Mouse (Mus musculus) liver, embryonic 11.5 days (tissue): ENCODE data around the gene Tube1. TPM values are rescaled to one million over a fixed set of nuclear protein-coding genes. Genes with fewer than 3 reads are reported as not detected.

ENCODE experiments used
- ATAC-seq: fragments of 200-750 bp; cut with Nextera tagmentation; replicated peaks from 2 replicates; pipeline ENCODE4 v1.8.0; 2017; ENCODE audit warnings: moderate number of reproducible peaks, mild to moderate bottlenecking, moderate TSS enrichment, moderate library complexity; ENCODE audit not compliant: low FRiP score
- DNase-seq: peaks from one replicate; pipeline ENCODE4 v3.0.0-alpha.2; 2017; ENCODE audit warnings: low spot score
- H3K27ac ChIP-seq: fragments of 300-500 bp; sonication (generic); 2 replicates; pipeline ENCODE4 v1.5.1; 2014; ENCODE audit warnings: mild to moderate bottlenecking, low read depth, low read length, control low read depth
- H3K27me3 ChIP-seq: fragments of 300-500 bp; sonication (generic); replicated peaks from 2 replicates; pipeline ENCODE4 v1.6.1; 2014; ENCODE audit warnings: low read length, mixed read lengths; ENCODE audit not compliant: control insufficient read depth, insufficient read depth
- H3K36me3 ChIP-seq: fragments of 300-500 bp; sonication (generic); 2 replicates; pipeline ENCODE4 v1.6.1; 2014; ENCODE audit warnings: mild to moderate bottlenecking, low read length, moderate library complexity, mixed read lengths; ENCODE audit not compliant: control insufficient read depth, insufficient read depth
- H3K4me1 ChIP-seq: fragments of 300-500 bp; sonication (generic); replicated peaks from 2 replicates; pipeline ENCODE4 v1.6.1; 2014; ENCODE audit warnings: low read length, mixed read lengths; ENCODE audit not compliant: control insufficient read depth, insufficient read depth
- H3K4me2 ChIP-seq: fragments of 300-500 bp; sonication (generic); 2 replicates; pipeline ENCODE4 v1.6.1; 2014; ENCODE audit warnings: mild to moderate bottlenecking, control low read depth, moderate library complexity
- H3K4me3 ChIP-seq: fragments of 300-500 bp; sonication (generic); 2 replicates; pipeline ENCODE4 v1.5.1; 2014; ENCODE audit warnings: low read depth, low read length, control low read depth
- H3K9ac ChIP-seq: fragments of 300-500 bp; sonication (generic); 2 replicates; pipeline ENCODE4 v1.6.1; 2014; ENCODE audit warnings: low read depth, low read length, control low read depth
- H3K9me3 ChIP-seq: fragments of 300-500 bp; sonication (generic); 2 replicates; pipeline ENCODE4 v1.6.1; 2016; ENCODE audit warnings: low read length, inconsistent platforms, mixed read lengths; ENCODE audit not compliant: control insufficient read depth
- WGBS: fragments of 180-500 bp; shearing (Covaris S2); extraction: QIAGEN DNeasy Blood & Tissue Kit; methylation state at CpG from one replicate; pipeline ENCODE4 v1.1.7; 2014; 5-methylcytosine and 5-hydroxymethylcytosine counted together
- polyA plus RNA-seq: library from polyadenylated mRNA; unstranded; fragments of >200 nt; fragmentation: Nextera tagmentation; extraction: Ambion mirVana; gene quantifications from 2 replicates; pipeline ENCODE4 v1.2.1, GENCODE M21; 2014

The Tube1 gene
- polyA plus RNA-seq, 1 experiment from 2014 or later: 16.4 TPM

- Histone ChIP-seq H3K4me1 (no peaks in the 10 kb centered on the region), H3K4me2 (no peak overlapping the region), H3K9me3 (no peaks in the 10 kb centered on the region), H3K9ac (no peak overlapping the region), H3K4me3 (no peak overlapping the region), H3K27ac (no peak overlapping the region), H3K27me3 (no peaks in the 10 kb centered on the region; the same call in 1 of the 2 replicates), H3K36me3 (no peaks in the 10 kb centered on the region)
- WGBS: 75% methylated on average over 1 of the region's 1 CpGs
- no peak for DNase-seq
- ATAC-seq: no peak
Measured at GRCm38 (mm10) chr10:39161406-39161805, 27.6 kb downstream of the Tube1 start.

GRCm38 (mm10) chr10:39162666-39163484 lies 29.1 kb downstream of the Tube1 start:
- Histone ChIP-seq H3K36me3 (no peaks in the 10 kb centered on the region), H3K9me3 (no peaks in the 10 kb centered on the region), H3K27ac (no peak overlapping the region), H3K4me2 (peak overlapping the region; percentile 24), H3K9ac (no peak overlapping the region), H3K4me1 (no peaks in the 10 kb centered on the region), H3K4me3 (no peak overlapping the region), H3K27me3 (no peaks in the 10 kb centered on the region; the same call in 1 of the 2 replicates)
- DNase-seq (no peak), ATAC-seq (no peak)
- WGBS: 51% methylated on average over 18 of the region's 18 CpGs

GRCm38 (mm10) chr10:39163694-39164093 lies 29.9 kb downstream of the Tube1 start, which contains the start of gene Ccn6:
Gene Ccn6 (minus strand): TSS chr10:39163794.
- H3K9me3 ChIP-seq: no peaks in the 10 kb centered on the region
- no peaks in the 10 kb centered on the region for H3K4me1 ChIP-seq
- H3K27ac ChIP-seq: no peak within 1 kb of the TSS
- H3K9ac ChIP-seq: no peak within 1 kb of the TSS
- peak within 1 kb of the TSS; percentile 24 for H3K4me2 ChIP-seq
- ATAC-seq (no peak), DNase-seq (no peak)
- no peak within 1 kb of the TSS for H3K4me3 ChIP-seq
- 85% methylated on average over 10 of the region's 10 CpGs for WGBS
- no peaks in the 10 kb centered on the region; the same call in 1 of the 2 replicates for H3K27me3 ChIP-seq
- no peaks in the 10 kb centered on the region for H3K36me3 ChIP-seq

DNA sequence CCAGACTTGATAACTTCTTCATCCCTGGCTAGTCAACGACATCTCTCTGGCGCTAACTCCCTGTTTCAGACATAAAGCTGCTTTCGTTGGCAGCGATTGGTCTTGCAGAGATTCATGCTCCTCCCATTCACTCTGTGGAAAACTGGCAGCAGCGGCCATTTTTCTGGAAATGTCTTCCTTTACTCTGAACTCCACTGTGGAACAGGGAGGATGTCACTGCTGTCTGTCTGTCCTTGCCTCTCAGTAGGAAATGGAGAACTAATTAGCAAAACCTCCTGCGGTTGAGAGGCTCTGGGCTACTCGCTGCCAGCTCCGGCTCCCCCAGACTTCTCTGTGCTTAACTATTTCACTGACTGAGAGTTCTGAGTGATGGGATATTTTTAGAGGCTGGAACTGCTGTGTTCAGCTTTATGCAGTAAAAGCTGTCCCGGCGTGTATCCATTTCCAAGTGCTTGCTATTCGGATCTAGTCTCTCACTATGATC lies 31.9 kb downstream of the Tube1 start:
- H3K4me3 ChIP-seq: no peak overlapping the region
- H3K4me2 ChIP-seq: 0 out of 2 replicates have a peak overlapping the region, but pooled peaks have one; percentile 4
- WGBS: 32% methylated on average over 11 of the region's 11 CpGs
- H3K27ac ChIP-seq: no peak overlapping the region
- no peaks in the 10 kb centered on the region for H3K4me1 ChIP-seq
- no peak overlapping the region for H3K9ac ChIP-seq
- no peaks in the 10 kb centered on the region for H3K36me3 ChIP-seq
- DNase-seq (no peak), ATAC-seq (no peak)
- H3K27me3 ChIP-seq: no peaks in the 10 kb centered on the region; the same call in 1 of the 2 replicates
- H3K9me3 ChIP-seq: no peaks in the 10 kb centered on the region

DNA sequence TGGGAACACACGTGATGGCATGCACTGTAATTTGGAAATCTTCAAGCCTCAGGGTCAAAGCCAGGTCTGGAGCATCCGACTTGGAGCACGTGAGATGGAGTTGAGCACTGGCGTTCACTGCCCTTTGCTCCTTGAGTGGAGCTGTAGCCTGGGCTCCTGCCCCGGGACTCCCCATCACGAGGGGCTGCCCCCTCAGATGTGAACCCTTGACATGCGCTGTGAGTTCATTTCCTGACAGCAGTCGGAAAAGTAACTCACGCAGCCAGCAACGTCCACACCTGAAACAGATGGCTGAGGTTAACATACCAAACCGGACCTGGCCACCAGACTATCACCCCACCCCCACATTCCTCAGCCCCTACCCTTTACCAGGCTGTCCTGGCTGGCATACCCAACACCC lies 33.8 kb downstream of the Tube1 start:
- Histone ChIP-seq H3K9me3 (no peaks in the 10 kb centered on the region), H3K9ac (no peak overlapping the region), H3K4me3 (no peak overlapping the region), H3K4me2 (no peak overlapping the region), H3K27ac (no peak overlapping the region), H3K4me1 (peaks cover 5% of the 10 kb centered on the region; the same call in 1 of the 2 replicates), H3K27me3 (no peaks in the 10 kb centered on the region; the same call in 1 of the 2 replicates), H3K36me3 (no peaks in the 10 kb centered on the region)
- no peak for DNase-seq
- no peak for ATAC-seq
- WGBS: 74% methylated on average over 11 of the region's 11 CpGs

GRCm38 (mm10) chr10:39169642-39170041 lies 35.9 kb downstream of the Tube1 start:
- Histone ChIP-seq H3K27ac (no peak overlapping the region), H3K4me1 (peaks cover 5% of the 10 kb centered on the region; the same call in 1 of the 2 replicates), H3K9me3 (no peaks in the 10 kb centered on the region), H3K27me3 (no peaks in the 10 kb centered on the region; the same call in 1 of the 2 replicates), H3K36me3 (no peaks in the 10 kb centered on the region), H3K4me2 (no peak overlapping the region; the same call in 1 of the 2 replicates), H3K4me3 (no peak overlapping the region), H3K9ac (no peak overlapping the region)
- 52% methylated on average over 9 of the region's 9 CpGs for WGBS
- DNase-seq (no peak), ATAC-seq (no peak)

DNA sequence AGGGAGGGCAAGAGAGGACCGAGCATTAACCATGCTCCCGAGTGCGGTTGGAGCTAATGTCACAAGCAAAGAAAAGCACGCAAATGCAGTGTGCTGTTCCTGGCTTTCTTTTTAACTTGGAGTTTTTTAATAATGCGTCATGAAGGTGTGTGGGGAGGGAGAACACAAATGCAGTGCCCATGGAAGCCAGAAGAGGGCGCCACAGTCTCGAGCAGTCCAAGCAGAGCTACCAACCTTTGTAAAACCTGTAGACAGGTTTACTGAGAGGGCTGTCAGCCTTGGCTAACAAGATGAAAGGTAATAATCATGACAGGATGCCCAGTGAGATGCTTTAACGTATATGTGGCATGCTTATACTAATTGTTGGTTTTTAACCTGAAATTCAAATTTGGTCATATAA lies 36.4 kb downstream of the Tube1 start:
- H3K9me3 ChIP-seq: no peaks in the 10 kb centered on the region
- 13% methylated on average over 8 of the region's 8 CpGs for WGBS
- H3K9ac ChIP-seq: no peak overlapping the region
- no peaks in the 10 kb centered on the region for H3K36me3 ChIP-seq
- no peaks in the 10 kb centered on the region; the same call in 1 of the 2 replicates for H3K27me3 ChIP-seq
- no peak overlapping the region for H3K27ac ChIP-seq
- DNase-seq: peak; percentile 58
- H3K4me1 ChIP-seq: peaks cover 5% of the 10 kb centered on the region; the same call in 1 of the 2 replicates
- ATAC-seq: no peak
- no peak overlapping the region for H3K4me3 ChIP-seq
- 0 out of 2 replicates have a peak overlapping the region, but pooled peaks have one; percentile 3 for H3K4me2 ChIP-seq

DNA sequence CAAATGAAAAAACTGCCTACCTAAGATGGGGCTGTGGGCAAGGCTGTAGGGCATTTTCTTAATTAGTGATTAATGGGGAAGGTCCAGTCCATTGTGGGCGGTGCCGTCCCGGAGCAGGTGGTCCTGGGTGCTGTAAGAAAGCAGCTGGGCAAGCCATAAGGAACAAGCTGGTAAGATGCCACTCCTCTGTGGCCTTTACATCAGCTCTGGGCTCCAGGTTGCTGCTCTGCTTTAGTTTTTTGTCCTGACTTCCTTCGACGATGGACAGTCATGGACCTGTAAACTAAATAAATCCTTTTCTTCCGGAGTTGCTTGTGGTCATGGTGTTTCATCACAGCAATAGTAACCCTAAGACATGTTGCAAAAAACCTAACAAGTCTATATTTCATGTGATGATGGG lies 36.9 kb downstream of the Tube1 start:
- Histone ChIP-seq H3K9me3 (no peaks in the 10 kb centered on the region), H3K36me3 (no peaks in the 10 kb centered on the region), H3K4me1 (peaks cover 5% of the 10 kb centered on the region; the same call in 1 of the 2 replicates), H3K27ac (no peak overlapping the region), H3K27me3 (no peaks in the 10 kb centered on the region; the same call in 1 of the 2 replicates), H3K9ac (no peak overlapping the region), H3K4me2 (peak overlapping the region; percentile 77), H3K4me3 (no peak overlapping the region; the same call in 1 of the 2 replicates)
- ATAC-seq (no peak), DNase-seq (no peak)
- WGBS: 14% methylated on average over 6 of the region's 6 CpGs
